Mouse (Mus musculus): ENCODE results near the gene Gm4969.

DNA sequence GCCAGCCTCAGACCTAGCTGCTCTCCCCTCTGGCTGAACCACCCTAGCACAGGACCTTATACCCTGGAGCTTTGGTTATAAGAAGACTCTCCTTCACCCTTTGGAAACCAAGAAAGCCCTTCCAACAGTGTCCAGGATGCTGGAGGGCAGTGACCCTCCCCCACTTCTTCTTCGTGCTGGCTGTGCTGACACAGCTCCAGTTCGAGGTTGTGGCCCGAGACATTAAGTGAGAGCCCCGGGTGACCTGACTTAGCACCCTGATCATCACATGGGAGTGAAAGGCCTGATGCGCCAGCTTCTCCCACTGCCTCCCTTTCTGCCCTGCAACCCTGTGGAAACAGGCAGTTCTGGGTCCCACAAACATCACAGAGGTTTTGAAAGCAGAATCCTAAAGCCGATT lies 32.7 kb downstream of the Gm4969 start:
- TF ChIP-seq POLR2A (IDR thresholded peaks at IDR 0.05; ENCODE audit: insufficient read depth, low read depth, low read length) (no peak), EP300 (IDR thresholded peaks at IDR 0.05; ENCODE audit: insufficient read depth, low read depth, low read length) (no peak)
